Mouse (Mus musculus): ENCODE measurements around the gene Ssna1.
"Not testable (repeated sequence)": the region's sequence is repeated elsewhere in the genome, so short reads cannot be mapped to it uniquely, and the experiment has no call there.

The Ssna1 gene

GRCm38 (mm10) chr2:25258887-25259286 lies 13.4 kb downstream of the Ssna1 start:
- no peak for DNase-seq

GRCm38 (mm10) chr2:25257250-25257649 lies 15.0 kb downstream of the Ssna1 start:
- DNase-seq, result not testable (repeated sequence)

- DNase-seq, result not testable (repeated sequence)
Observed at GRCm38 (mm10) chr2:25256443-25257109, 15.7 kb downstream of the Ssna1 start.

GRCm38 (mm10) chr2:25255284-25255779 lies 16.9 kb downstream of the Ssna1 start, which contains the start of gene Tmem203:
Tmem203 (plus strand) TSS chr2:25255439.
- DNase-seq, result peak; percentile 81

- DNase-seq, result no peak
Observed at GRCm38 (mm10) chr2:25252331-25252730, 19.9 kb downstream of the Ssna1 start.

GRCm38 (mm10) chr2:25246183-25247072 lies 25.8 kb downstream of the Ssna1 start, which contains the start of gene AL732309.1:
AL732309.1 (minus strand) TSS chr2:25246863.
- peak; percentile 69 for DNase-seq

- DNase-seq, result no peak
Observed at GRCm38 (mm10) chr2:25244144-25244543, 28.1 kb downstream of the Ssna1 start.

- no peak for DNase-seq
Observed at GRCm38 (mm10) chr2:25243342-25243741, 28.9 kb downstream of the Ssna1 start.

- no peak for DNase-seq
Observed at GRCm38 (mm10) chr2:25242101-25242506, 30.1 kb downstream of the Ssna1 start, which contains the start of the genes Rnf208 and Cysrt1. Rnf208 (plus strand) TSS chr2:25242255. Cysrt1 (minus strand) TSS chr2:25242452.

- DNase-seq, result no peak
Observed at GRCm38 (mm10) chr2:25241438-25241775, 30.8 kb downstream of the Ssna1 start.

GRCm38 (mm10) chr2:25240723-25241437 lies 31.4 kb downstream of the Ssna1 start:
- peak; percentile 79 for DNase-seq

- no peak for DNase-seq
Observed at GRCm38 (mm10) chr2:25240310-25240709, 31.9 kb downstream of the Ssna1 start.

GRCm38 (mm10) chr2:25239766-25240165 lies 32.5 kb downstream of the Ssna1 start:
- DNase-seq, result no peak

GRCm38 (mm10) chr2:25238106-25238505 lies 34.1 kb downstream of the Ssna1 start:
- DNase-seq, result no peak

GRCm38 (mm10) chr2:25237522-25237921 lies 34.7 kb downstream of the Ssna1 start:
- no peak for DNase-seq

- no peak for DNase-seq
Observed at GRCm38 (mm10) chr2:25236614-25237013, 35.6 kb downstream of the Ssna1 start, which contains the start of gene Rnf224. Rnf224 (minus strand) TSS chr2:25236787.

GRCm38 (mm10) chr2:25234551-25235220 lies 37.6 kb downstream of the Ssna1 start:
- no peak for DNase-seq

- DNase-seq, result no peak
Observed at GRCm38 (mm10) chr2:25234050-25234449, 38.2 kb downstream of the Ssna1 start, which contains the start of gene Slc34a3. Slc34a3 (minus strand) TSS chr2:25234364.

- no peak for DNase-seq
Observed at GRCm38 (mm10) chr2:25233421-25233820, 38.8 kb downstream of the Ssna1 start.

- DNase-seq, result no peak
Observed at GRCm38 (mm10) chr2:25231038-25231437, 41.2 kb downstream of the Ssna1 start.

- no peak for DNase-seq
Observed at GRCm38 (mm10) chr2:25230581-25230980, 41.7 kb downstream of the Ssna1 start.

GRCm38 (mm10) chr2:25229582-25229981 lies 42.7 kb downstream of the Ssna1 start:
- DNase-seq, result no peak
